Mouse (Mus musculus) liver, embryonic 14.5 days (tissue): Measurements from ENCODE around the gene Nus1.

Experiments
- CTCF ChIP-seq: IDR thresholded peaks from 2 replicates; pipeline ENCODE4 v1.5.1; 2016; ENCODE audit warnings: antibody characterized with exemption, low read depth, control low read depth
- EP300 ChIP-seq: IDR thresholded peaks from 2 replicates; pipeline ENCODE4 v1.6.1; 2016; ENCODE audit warnings: antibody characterized with exemption, low read depth

DNA sequence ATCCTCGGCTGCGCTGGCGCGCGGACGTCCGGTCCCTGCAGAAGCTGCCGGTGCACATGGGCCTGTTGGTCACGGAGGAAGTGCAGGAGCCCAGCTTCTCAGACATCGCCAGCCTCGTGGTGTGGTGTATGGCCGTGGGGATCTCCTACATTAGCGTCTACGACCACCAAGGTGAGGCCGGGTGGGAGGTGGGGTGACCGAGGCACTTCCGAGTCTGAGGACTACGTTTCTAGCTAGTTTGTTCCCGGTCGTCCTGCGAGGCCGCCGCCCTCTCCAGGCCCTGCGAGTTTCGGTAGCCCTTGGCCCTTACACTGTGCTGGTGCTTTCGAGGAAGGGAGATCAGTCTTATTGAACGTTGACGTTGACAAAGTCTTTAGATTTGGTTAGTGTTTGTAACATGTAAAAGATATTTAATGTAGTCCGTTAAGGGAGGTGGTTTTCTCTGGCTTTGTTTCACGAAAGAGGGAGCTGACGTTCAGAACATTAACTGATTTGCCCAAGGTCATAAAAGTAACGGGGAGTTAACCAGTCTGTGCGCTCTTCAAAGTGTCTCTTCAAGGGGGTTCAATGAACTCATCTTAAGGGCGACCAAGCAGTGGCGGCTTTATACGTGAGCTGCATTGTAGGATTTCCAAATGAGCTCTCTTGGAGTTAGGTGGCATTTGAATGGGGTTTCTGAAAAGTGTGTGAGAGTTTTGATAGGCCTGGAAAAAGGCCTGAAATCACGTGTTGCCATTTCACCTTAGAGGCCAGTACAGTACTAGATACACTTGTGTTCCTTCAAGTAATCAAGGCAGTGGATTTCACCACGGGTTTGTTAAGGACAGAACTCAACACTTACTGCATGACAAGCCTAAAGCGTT lies 882 bp downstream of the Nus1 start:
- TF ChIP-seq EP300: no peak
- no peak for TF ChIP-seq CTCF
